Mouse (Mus musculus): ENCODE results near the gene Gm17087.

Gm17087 gene

GRCm38 (mm10) chr17:8566850-8567249 lies at the start of gene Gm17087:
Gene Gm17087, minus strand, starts transcription at chr17:8566950.
- in situ Hi-C loops (cut with MboI; ENCODE audit: unreplicated experiment in 2 of 2), result no loop called here

- in situ Hi-C loops (cut with MboI; ENCODE audit: unreplicated experiment in 2 of 2), result loop anchor here (5.0 to 10.0 kb wide), 4 partner anchors 131 to 421 kb away; no protein-coding TSS in a partner anchor
Observed at GRCm38 (mm10) chr17:8613882-8614551, 47.3 kb upstream of the Gm17087 start.

GRCm38 (mm10) chr17:8611916-8612315 lies 45.2 kb upstream of the Gm17087 start:
- in situ Hi-C loops (cut with MboI; ENCODE audit: unreplicated experiment in 2 of 2), result loop anchor here (5.0 to 10.0 kb wide), 4 partner anchors 133 to 423 kb away; no protein-coding TSS in a partner anchor

GRCm38 (mm10) chr17:8606695-8607094 lies 39.9 kb upstream of the Gm17087 start:
- in situ Hi-C loops (cut with MboI; ENCODE audit: unreplicated experiment in 2 of 2), result no loop called here

- in situ Hi-C loops (cut with MboI; ENCODE audit: unreplicated experiment in 2 of 2), result no loop called here
Observed at GRCm38 (mm10) chr17:8605921-8606320, 39.2 kb upstream of the Gm17087 start.

- in situ Hi-C loops (cut with MboI; ENCODE audit: unreplicated experiment in 2 of 2), result loop anchor here in 1 of 2 experiments (5.0 kb wide), 1 partner anchor 221 kb away; no protein-coding TSS in a partner anchor
Observed at GRCm38 (mm10) chr17:8602976-8603375, 36.2 kb upstream of the Gm17087 start.

GRCm38 (mm10) chr17:8597790-8598189 lies 31.0 kb upstream of the Gm17087 start:
- in situ Hi-C loops (cut with MboI; ENCODE audit: unreplicated experiment in 2 of 2), result loop anchor here (10.0 to 25.0 kb wide), 5 partner anchors 213 to 733 kb away; no protein-coding TSS in a partner anchor

- in situ Hi-C loops (cut with MboI; ENCODE audit: unreplicated experiment in 2 of 2), result loop anchor here (5.0 to 25.0 kb wide), 8 partner anchors 120 to 728 kb away; no protein-coding TSS in a partner anchor
Observed at GRCm38 (mm10) chr17:8592427-8593277, 25.9 kb upstream of the Gm17087 start.

GRCm38 (mm10) chr17:8581579-8581978 lies 14.8 kb upstream of the Gm17087 start:
- in situ Hi-C loops (cut with MboI; ENCODE audit: unreplicated experiment in 2 of 2), result loop anchor here in 1 of 2 experiments (25.0 kb wide), 1 partner anchor 519 kb away; no protein-coding TSS in a partner anchor

- in situ Hi-C loops (cut with MboI; ENCODE audit: unreplicated experiment in 2 of 2), result loop anchor here in 1 of 2 experiments (25.0 kb wide), 1 partner anchor 518 kb away; no protein-coding TSS in a partner anchor
Observed at GRCm38 (mm10) chr17:8580360-8580759, 13.6 kb upstream of the Gm17087 start.

- in situ Hi-C loops (cut with MboI; ENCODE audit: unreplicated experiment in 2 of 2), result no loop called here
Observed at GRCm38 (mm10) chr17:8573542-8574260, 7.0 kb upstream of the Gm17087 start.

- in situ Hi-C loops (cut with MboI; ENCODE audit: unreplicated experiment in 2 of 2), result no loop called here
Observed at GRCm38 (mm10) chr17:8562886-8563280, 3.9 kb downstream of the Gm17087 start.

- in situ Hi-C loops (cut with MboI; ENCODE audit: unreplicated experiment in 2 of 2), result no loop called here
Observed at GRCm38 (mm10) chr17:8562101-8562885, 4.5 kb downstream of the Gm17087 start.

- in situ Hi-C loops (cut with MboI; ENCODE audit: unreplicated experiment in 2 of 2), result no loop called here
Observed at GRCm38 (mm10) chr17:8557926-8558325, 8.8 kb downstream of the Gm17087 start.

- in situ Hi-C loops (cut with MboI; ENCODE audit: unreplicated experiment in 2 of 2), result no loop called here
Observed at GRCm38 (mm10) chr17:8556223-8556622, 10.5 kb downstream of the Gm17087 start.

- in situ Hi-C loops (cut with MboI; ENCODE audit: unreplicated experiment in 2 of 2), result no loop called here
Observed at GRCm38 (mm10) chr17:8555785-8556184, 11.0 kb downstream of the Gm17087 start.

- in situ Hi-C loops (cut with MboI; ENCODE audit: unreplicated experiment in 2 of 2), result no loop called here
Observed at GRCm38 (mm10) chr17:8554219-8554618, 12.5 kb downstream of the Gm17087 start.

GRCm38 (mm10) chr17:8553601-8554000 lies 13.1 kb downstream of the Gm17087 start:
- in situ Hi-C loops (cut with MboI; ENCODE audit: unreplicated experiment in 2 of 2), result no loop called here

- in situ Hi-C loops (cut with MboI; ENCODE audit: unreplicated experiment in 2 of 2), result no loop called here
Observed at GRCm38 (mm10) chr17:8552346-8553035, 14.3 kb downstream of the Gm17087 start.
